Mouse (Mus musculus): ENCODE measurements at regions not wholly inside any gene's neighbourhood (a gene's known extent, or its start where the extent isn't known, plus 50 kb on each side); places are given as distances from the start of the nearest gene placed in this dataset.

GRCm38 (mm10) chr16:29847059-29847458 is 217.1 kb upstream of the Hes1 start:
- no peak overlapping the region for H3K27ac ChIP-seq (replicated peaks; ENCODE audit: low read depth, low read length)
- no peak for DNase-seq
- no peaks in the 10 kb centered on the region for H3K4me1 ChIP-seq (ENCODE audit: control insufficient read depth, insufficient read depth, low read length)
- 54% methylated on average over 1 of the region's 1 CpGs for WGBS
- no peak for ATAC-seq (ENCODE audit: low FRiP score, low TSS enrichment)
- no peak overlapping the region for H3K4me3 ChIP-seq (replicated peaks; ENCODE audit: low read depth, low read length)
- no peaks in the 10 kb centered on the region for H3K36me3 ChIP-seq (ENCODE audit: control insufficient read depth, insufficient read depth, low read length)
- H3K9me3 ChIP-seq (ENCODE audit: control insufficient read depth, low read length): no peaks in the 10 kb centered on the region
- no peak overlapping the region for H3K4me2 ChIP-seq (ENCODE audit: low read length)
- peaks cover 5% of the 10 kb centered on the region; the same call in 1 of the 2 replicates for H3K27me3 ChIP-seq (ENCODE audit: control insufficient read depth, insufficient read depth, low read length)
- H3K9ac ChIP-seq (replicated peaks; ENCODE audit: low read length): no peak overlapping the region

- H3K27ac ChIP-seq (replicated peaks; ENCODE audit: low read depth, low read length): no peak overlapping the region
- DNase-seq (no peak), ATAC-seq (ENCODE audit: low FRiP score, low TSS enrichment) (no peak)
- no peaks in the 10 kb centered on the region for H3K4me1 ChIP-seq (ENCODE audit: control insufficient read depth, insufficient read depth, low read length)
- whole genome bisulfite sequencing: 88% methylated on average over 4 of the region's 4 CpGs
- H3K4me3 ChIP-seq (replicated peaks; ENCODE audit: low read depth, low read length): no peak overlapping the region
- no peaks in the 10 kb centered on the region for H3K36me3 ChIP-seq (ENCODE audit: control insufficient read depth, insufficient read depth, low read length)
- H3K27me3 ChIP-seq (ENCODE audit: control insufficient read depth, insufficient read depth, low read length): peaks cover 3% of the 10 kb centered on the region; the same call in 1 of the 2 replicates
- no peak overlapping the region for H3K9ac ChIP-seq (replicated peaks; ENCODE audit: low read length)
- no peak overlapping the region for H3K4me2 ChIP-seq (ENCODE audit: low read length)
- no peaks in the 10 kb centered on the region for H3K9me3 ChIP-seq (ENCODE audit: control insufficient read depth, low read length)
Measured at GRCm38 (mm10) chr16:29847734-29848133, 216.4 kb upstream of the Hes1 start.

GRCm38 (mm10) chr16:29848527-29848926 is 215.7 kb upstream of the Hes1 start:
- no peaks in the 10 kb centered on the region for H3K36me3 ChIP-seq (ENCODE audit: control insufficient read depth, insufficient read depth, low read length)
- no peaks in the 10 kb centered on the region for H3K9me3 ChIP-seq (ENCODE audit: control insufficient read depth, low read length)
- no peak overlapping the region for H3K27ac ChIP-seq (replicated peaks; ENCODE audit: low read depth, low read length)
- ATAC-seq (ENCODE audit: low FRiP score, low TSS enrichment) (no peak), DNase-seq (no peak)
- no peaks in the 10 kb centered on the region for H3K4me1 ChIP-seq (ENCODE audit: control insufficient read depth, insufficient read depth, low read length)
- no peak overlapping the region for H3K9ac ChIP-seq (replicated peaks; ENCODE audit: low read length)
- no peak overlapping the region for H3K4me2 ChIP-seq (ENCODE audit: low read length)
- H3K27me3 ChIP-seq (ENCODE audit: control insufficient read depth, insufficient read depth, low read length): no peaks in the 10 kb centered on the region; the same call in 1 of the 2 replicates
- no peak overlapping the region for H3K4me3 ChIP-seq (replicated peaks; ENCODE audit: low read depth, low read length)
- 84% methylated on average over 12 of the region's 12 CpGs for WGBS

GRCm38 (mm10) chr16:29849511-29849910 is 214.7 kb upstream of the Hes1 start:
- Histone ChIP-seq H3K36me3 (ENCODE audit: control insufficient read depth, insufficient read depth, low read length) (no peaks in the 10 kb centered on the region), H3K9ac (replicated peaks; ENCODE audit: low read length) (no peak overlapping the region), H3K27me3 (ENCODE audit: control insufficient read depth, insufficient read depth, low read length) (no peaks in the 10 kb centered on the region), H3K9me3 (ENCODE audit: control insufficient read depth, low read length) (no peaks in the 10 kb centered on the region), H3K27ac (replicated peaks; ENCODE audit: low read depth, low read length) (no peak overlapping the region), H3K4me2 (ENCODE audit: low read length) (no peak overlapping the region), H3K4me1 (ENCODE audit: control insufficient read depth, insufficient read depth, low read length) (no peaks in the 10 kb centered on the region), H3K4me3 (replicated peaks; ENCODE audit: low read depth, low read length) (no peak overlapping the region)
- 87% methylated on average over 7 of the region's 7 CpGs for WGBS
- ATAC-seq (ENCODE audit: low FRiP score, low TSS enrichment): no peak
- no peak for DNase-seq

GRCm38 (mm10) chr16:29850616-29851015 is 213.6 kb upstream of the Hes1 start:
- no peak overlapping the region for H3K27ac ChIP-seq (replicated peaks; ENCODE audit: low read depth, low read length)
- no peaks in the 10 kb centered on the region for H3K9me3 ChIP-seq (ENCODE audit: control insufficient read depth, low read length)
- H3K4me3 ChIP-seq (replicated peaks; ENCODE audit: low read depth, low read length): no peak overlapping the region
- DNase-seq (no peak), ATAC-seq (ENCODE audit: low FRiP score, low TSS enrichment) (no peak)
- no peaks in the 10 kb centered on the region for H3K27me3 ChIP-seq (ENCODE audit: control insufficient read depth, insufficient read depth, low read length)
- no peak overlapping the region for H3K4me2 ChIP-seq (ENCODE audit: low read length)
- no peaks in the 10 kb centered on the region for H3K4me1 ChIP-seq (ENCODE audit: control insufficient read depth, insufficient read depth, low read length)
- H3K36me3 ChIP-seq (ENCODE audit: control insufficient read depth, insufficient read depth, low read length): no peaks in the 10 kb centered on the region
- H3K9ac ChIP-seq (replicated peaks; ENCODE audit: low read length): no peak overlapping the region
- WGBS: 39% methylated on average over 3 of the region's 3 CpGs

GRCm38 (mm10) chr16:29851827-29852226 is 212.4 kb upstream of the Hes1 start:
- Histone ChIP-seq H3K4me2 (ENCODE audit: low read length) (no peak overlapping the region), H3K4me3 (replicated peaks; ENCODE audit: low read depth, low read length) (no peak overlapping the region), H3K4me1 (ENCODE audit: control insufficient read depth, insufficient read depth, low read length) (no peaks in the 10 kb centered on the region), H3K9me3 (ENCODE audit: control insufficient read depth, low read length) (no peaks in the 10 kb centered on the region), H3K27me3 (ENCODE audit: control insufficient read depth, insufficient read depth, low read length) (no peaks in the 10 kb centered on the region), H3K9ac (replicated peaks; ENCODE audit: low read length) (no peak overlapping the region), H3K27ac (replicated peaks; ENCODE audit: low read depth, low read length) (no peak overlapping the region), H3K36me3 (ENCODE audit: control insufficient read depth, insufficient read depth, low read length) (no peaks in the 10 kb centered on the region)
- DNase-seq: no peak
- no peak for ATAC-seq (ENCODE audit: low FRiP score, low TSS enrichment)
- 41% methylated on average over 9 of the region's 9 CpGs for WGBS

GRCm38 (mm10) chr16:29854805-29855565 is 209.2 kb upstream of the Hes1 start:
- Histone ChIP-seq H3K27me3 (ENCODE audit: control insufficient read depth, insufficient read depth, low read length) (no peaks in the 10 kb centered on the region; the same call in 1 of the 2 replicates), H3K36me3 (ENCODE audit: control insufficient read depth, insufficient read depth, low read length) (no peaks in the 10 kb centered on the region), H3K27ac (replicated peaks; ENCODE audit: low read depth, low read length) (no peak overlapping the region), H3K9ac (replicated peaks; ENCODE audit: low read length) (no peak overlapping the region), H3K4me2 (ENCODE audit: low read length) (no peak overlapping the region), H3K9me3 (ENCODE audit: control insufficient read depth, low read length) (no peaks in the 10 kb centered on the region), H3K4me1 (ENCODE audit: control insufficient read depth, insufficient read depth, low read length) (no peaks in the 10 kb centered on the region), H3K4me3 (replicated peaks; ENCODE audit: low read depth, low read length) (no peak overlapping the region)
- no peak for DNase-seq
- ATAC-seq (ENCODE audit: low FRiP score, low TSS enrichment): no peak
- WGBS: 85% methylated on average over 9 of the region's 9 CpGs

- ATAC-seq (ENCODE audit: low FRiP score, low TSS enrichment) (no peak), DNase-seq (no peak)
- Histone ChIP-seq H3K9ac (replicated peaks; ENCODE audit: low read length) (no peak overlapping the region), H3K4me3 (replicated peaks; ENCODE audit: low read depth, low read length) (no peak overlapping the region), H3K4me2 (ENCODE audit: low read length) (no peak overlapping the region), H3K4me1 (ENCODE audit: control insufficient read depth, insufficient read depth, low read length) (no peaks in the 10 kb centered on the region), H3K27me3 (ENCODE audit: control insufficient read depth, insufficient read depth, low read length) (no peaks in the 10 kb centered on the region; the same call in 1 of the 2 replicates), H3K9me3 (ENCODE audit: control insufficient read depth, low read length) (no peaks in the 10 kb centered on the region), H3K36me3 (ENCODE audit: control insufficient read depth, insufficient read depth, low read length) (no peaks in the 10 kb centered on the region), H3K27ac (replicated peaks; ENCODE audit: low read depth, low read length) (no peak overlapping the region)
- 98% methylated on average over 1 of the region's 1 CpGs for WGBS
Measured at GRCm38 (mm10) chr16:29856545-29856944, 207.6 kb upstream of the Hes1 start.

GRCm38 (mm10) chr16:29858645-29859044 is 205.5 kb upstream of the Hes1 start:
- H3K27ac ChIP-seq (replicated peaks; ENCODE audit: low read depth, low read length): no peak overlapping the region
- H3K4me1 ChIP-seq (ENCODE audit: control insufficient read depth, insufficient read depth, low read length): no peaks in the 10 kb centered on the region
- no peak overlapping the region for H3K4me2 ChIP-seq (ENCODE audit: low read length)
- WGBS: 74% methylated on average over 5 of the region's 5 CpGs
- no peak overlapping the region for H3K9ac ChIP-seq (replicated peaks; ENCODE audit: low read length)
- H3K4me3 ChIP-seq (replicated peaks; ENCODE audit: low read depth, low read length): no peak overlapping the region
- no peaks in the 10 kb centered on the region for H3K9me3 ChIP-seq (ENCODE audit: control insufficient read depth, low read length)
- H3K36me3 ChIP-seq (ENCODE audit: control insufficient read depth, insufficient read depth, low read length): no peaks in the 10 kb centered on the region
- no peak for DNase-seq
- ATAC-seq (ENCODE audit: low FRiP score, low TSS enrichment): no peak
- no peaks in the 10 kb centered on the region; the same call in 1 of the 2 replicates for H3K27me3 ChIP-seq (ENCODE audit: control insufficient read depth, insufficient read depth, low read length)
